Mouse (Mus musculus) adrenal gland, adult 2 months (tissue): ENCODE measurements around the gene Upk3bl. TPM values are rescaled to one million over a fixed set of nuclear protein-coding genes. Genes with fewer than 3 reads are reported as not detected.
A peak's percentile ranks its signal among the peaks of the same experiment; 100 is the strongest.
"Not testable (repeated sequence)": the region's sequence is repeated elsewhere in the genome, so short reads cannot be mapped to it uniquely, and the experiment has no call there.

Experiments
- DNase-seq: peaks from one replicate; pipeline ENCODE4 v3.0.0; 2021
- polyA plus RNA-seq: library from polyadenylated mRNA; depleted of rRNA; stranded (reverse); fragments of >200 nt; gene quantifications from 2 replicates; pipeline ENCODE4 v1.2.3, GENCODE M21; 2012
- total RNA-seq, 2 experiments: library from RNA; stranded (reverse); gene quantifications; 2 replicates each; pipeline ENCODE4 v1.2.3; 2021

Upk3bl gene
- total and polyA plus RNA-seq, 3 experiments = 0.35 TPM; not detected in 2

DNA sequence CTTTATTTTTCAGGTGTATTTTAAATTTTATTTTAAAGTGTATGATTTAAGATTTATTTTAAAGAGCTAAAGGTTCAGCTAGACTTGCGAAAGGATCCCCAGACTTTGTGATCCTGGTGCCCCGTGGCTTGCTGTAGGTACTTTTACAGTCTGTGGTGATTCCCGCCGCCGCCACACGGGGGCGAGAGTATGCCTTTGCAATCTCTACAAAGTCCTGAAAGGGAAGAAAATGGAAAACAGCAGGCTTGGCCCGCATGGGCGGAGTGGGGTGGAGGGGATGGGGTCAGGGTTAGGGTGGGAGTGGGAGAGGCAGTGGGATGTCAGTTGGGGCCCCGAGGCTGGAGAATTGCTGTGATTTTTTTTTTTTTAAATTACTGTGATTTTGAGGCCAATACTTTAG, 8.3 kb upstream of the Upk3bl start:
- peak; percentile 82 for DNase-seq

DNA sequence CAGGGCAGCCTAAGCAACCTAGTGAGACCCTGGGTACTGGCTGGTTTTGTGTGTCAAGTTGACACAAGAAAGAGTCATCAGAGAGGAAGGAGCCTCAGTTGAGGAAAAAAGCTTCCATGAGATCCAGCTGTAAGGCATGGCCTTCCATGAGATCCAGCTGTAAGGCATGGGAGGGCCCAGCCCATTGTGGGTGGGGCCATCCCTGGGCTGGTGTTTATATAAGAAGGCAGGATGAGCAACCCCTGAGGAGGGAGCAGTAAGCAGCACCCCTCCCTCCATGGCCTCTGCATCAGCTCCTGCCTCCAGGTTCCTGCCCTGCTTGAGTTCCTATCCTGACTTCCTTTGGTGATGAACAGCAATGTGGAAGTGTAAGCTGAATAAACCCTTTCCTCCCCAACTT, 5.8 kb upstream of the Upk3bl start:
- DNase-seq = not testable (repeated sequence)

DNA sequence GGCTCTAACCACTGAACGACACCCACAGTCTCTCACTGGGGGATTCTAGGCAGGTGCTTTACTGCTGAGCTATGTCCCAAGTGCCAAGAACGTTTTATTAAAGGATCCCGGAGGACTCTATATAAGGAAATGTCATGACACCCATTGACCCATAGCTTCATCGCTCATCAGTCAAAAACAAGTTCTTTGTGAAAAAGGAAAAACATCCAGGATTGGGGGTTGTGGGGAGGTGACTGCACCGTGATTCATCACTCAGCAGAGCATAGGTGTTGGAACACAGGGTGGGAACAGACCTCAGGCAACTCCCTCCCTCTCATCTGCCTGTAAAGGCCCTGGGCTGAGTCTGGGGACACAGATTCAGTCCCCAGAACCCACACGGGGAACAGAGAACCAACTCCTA, 4.4 kb upstream of the Upk3bl start:
- DNase-seq = peak; percentile 53

DNA sequence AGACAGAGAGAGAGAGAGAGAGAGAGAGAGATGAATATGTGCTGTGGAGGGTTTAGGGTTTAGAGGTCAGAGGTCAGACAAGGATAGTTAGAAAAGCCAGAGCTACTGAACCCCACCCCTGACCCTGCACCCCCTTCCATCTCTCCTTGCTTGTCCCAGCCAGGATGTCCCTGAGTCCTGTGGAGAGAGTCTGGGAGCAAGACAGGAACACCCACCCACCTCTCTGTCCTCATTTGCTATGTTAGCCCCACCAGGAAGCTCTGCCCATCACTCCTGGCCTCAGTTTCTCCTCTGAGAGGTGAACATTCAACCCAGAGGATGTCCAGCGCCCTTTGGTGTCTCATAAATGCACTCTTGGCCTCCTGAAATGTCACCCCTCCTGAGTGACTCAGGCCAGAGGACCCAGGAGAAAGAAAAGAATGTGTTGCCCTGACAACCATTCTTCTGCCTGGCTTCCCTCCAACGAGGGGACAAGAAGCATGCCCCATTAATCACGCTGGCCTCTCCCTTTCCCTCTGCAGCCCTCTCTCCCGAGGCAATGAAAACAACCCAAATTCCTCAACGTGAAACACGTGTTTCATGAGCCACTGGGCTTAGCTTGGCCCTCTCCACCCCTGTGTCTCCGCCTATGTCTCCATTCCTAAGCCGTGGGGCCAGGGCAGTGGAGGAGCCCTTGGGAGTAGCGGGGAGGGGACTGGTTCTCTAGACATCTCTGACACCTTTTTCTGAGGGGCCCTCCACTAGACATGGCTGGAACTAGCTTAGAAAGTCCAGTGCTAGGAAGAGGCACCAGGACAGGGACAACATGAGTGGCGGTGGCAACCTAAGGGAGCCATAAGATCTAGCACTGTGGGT, 2.8 kb upstream of the Upk3bl start:
- DNase-seq = peak; percentile 91

DNA sequence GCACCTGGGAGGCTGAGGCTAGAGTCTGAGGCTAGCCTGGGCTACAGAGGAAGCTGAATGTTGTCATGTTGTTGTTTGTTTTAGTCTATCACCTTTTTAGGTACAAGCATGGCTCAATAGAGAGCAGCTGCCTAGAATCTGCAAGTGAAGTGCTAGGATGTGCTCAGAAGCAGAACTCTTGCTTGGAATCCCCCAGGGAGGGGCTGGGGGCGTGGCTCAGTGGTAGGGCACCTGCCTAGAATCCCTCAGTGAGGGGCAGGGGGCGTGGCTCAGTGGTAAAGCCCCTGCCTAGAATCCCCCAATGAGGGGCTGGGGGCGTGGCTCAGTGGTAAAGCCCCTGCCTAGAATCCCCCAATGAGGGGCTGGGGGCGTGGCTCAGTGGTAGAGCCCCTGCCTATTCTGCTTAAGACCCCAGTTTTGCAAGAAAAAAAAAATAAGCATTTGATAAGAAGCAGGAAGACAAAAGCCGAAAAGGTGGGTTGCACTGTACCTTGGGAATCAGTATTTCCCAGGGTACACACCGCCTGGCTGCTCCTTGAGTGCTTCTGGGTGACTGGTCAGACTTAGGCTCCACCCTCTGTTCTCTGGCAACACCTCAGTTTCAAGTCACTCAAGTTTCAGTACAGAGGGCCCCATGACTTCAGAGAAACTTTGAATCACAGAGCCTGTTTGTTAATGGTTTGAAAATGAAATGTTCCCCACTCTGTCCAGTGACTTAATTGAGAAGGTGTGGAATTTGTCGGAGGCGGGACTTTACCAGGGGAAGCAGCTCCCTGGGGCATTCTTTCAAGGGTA, 1.2 kb upstream of the Upk3bl start:
- DNase-seq = peak; percentile 30

DNA sequence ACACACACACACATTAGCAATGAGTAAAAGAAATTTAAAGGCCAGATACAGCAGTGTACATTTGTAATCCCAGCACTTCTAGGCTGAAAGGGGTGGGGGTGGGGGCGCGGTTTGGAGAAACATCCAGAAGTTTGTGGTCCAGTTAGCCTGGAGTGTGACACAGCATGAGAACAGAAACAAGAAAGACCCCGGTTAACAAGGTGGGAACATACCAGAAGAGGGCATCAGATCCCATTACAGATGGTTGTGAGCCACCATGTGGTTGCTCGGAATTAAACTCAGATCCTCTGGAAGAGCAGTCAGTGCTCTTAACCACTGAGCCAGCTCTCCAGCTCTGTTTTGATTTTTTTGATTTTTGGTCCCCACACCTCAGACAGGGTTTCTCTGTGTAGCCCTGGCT, 1.8 kb downstream of the Upk3bl start:
- DNase-seq = no peak

DNA sequence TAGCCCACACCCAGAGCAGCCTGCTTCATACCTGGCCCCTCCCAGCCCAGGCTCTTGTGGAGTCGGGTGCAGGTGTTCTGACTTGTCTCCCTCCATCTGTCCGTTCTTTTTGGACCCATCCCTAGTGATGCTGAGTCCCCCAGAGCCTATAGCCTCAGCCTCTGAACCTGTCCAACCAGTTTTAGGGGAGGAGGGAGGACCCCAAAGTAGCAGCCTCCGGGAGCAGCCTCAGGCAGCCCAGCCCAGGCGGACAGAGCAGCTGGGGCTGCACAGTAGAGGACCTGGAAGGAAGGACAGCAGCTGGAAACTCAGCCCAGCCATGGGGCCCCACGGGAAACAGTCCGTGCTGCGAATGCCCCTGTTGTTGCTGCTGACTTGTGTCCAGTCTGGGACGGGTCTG, 2.8 kb downstream of the Upk3bl start:
- DNase-seq = no peak

DNA sequence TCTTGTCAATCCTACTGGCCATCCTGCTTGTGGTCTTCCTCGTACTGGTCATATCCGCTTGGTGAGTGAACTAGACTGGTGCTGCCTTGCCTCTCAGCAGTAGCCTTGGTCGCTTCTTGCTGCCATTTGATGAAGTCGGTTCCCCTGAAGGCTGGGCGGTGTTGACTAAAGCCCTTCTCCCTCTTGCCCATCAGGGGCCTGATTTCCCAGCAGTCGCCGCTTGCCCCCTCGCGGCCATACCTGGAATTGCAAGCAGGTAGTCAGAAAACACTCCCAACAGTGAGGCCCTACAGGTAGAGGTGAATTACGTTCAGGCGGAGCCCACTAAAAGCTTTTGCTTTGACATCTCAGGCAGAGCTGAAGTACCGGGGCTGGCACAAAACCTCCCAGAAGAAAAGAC, 7.3 kb downstream of the Upk3bl start:
- DNase-seq = peak; percentile 73

DNA sequence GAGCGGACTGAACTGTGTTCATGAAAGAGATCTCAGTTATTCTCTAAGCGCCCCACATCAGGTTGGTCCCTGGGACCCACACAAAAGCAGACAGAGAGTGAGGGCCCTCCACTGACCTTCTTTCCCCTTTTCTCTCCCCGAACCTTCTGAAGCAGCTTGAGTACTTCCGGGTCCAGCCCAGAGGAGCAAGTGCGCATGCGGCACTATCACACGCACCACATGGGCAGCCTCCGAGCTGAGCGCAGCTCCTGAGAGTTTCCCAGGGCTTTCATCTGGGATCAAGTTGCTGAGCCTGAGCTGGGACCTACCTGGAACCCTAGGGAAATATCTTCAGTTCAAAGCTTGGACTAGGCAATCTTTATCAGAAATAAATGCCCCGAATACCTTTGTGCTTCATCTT, 9.6 kb downstream of the Upk3bl start:
- DNase-seq = no peak

DNA sequence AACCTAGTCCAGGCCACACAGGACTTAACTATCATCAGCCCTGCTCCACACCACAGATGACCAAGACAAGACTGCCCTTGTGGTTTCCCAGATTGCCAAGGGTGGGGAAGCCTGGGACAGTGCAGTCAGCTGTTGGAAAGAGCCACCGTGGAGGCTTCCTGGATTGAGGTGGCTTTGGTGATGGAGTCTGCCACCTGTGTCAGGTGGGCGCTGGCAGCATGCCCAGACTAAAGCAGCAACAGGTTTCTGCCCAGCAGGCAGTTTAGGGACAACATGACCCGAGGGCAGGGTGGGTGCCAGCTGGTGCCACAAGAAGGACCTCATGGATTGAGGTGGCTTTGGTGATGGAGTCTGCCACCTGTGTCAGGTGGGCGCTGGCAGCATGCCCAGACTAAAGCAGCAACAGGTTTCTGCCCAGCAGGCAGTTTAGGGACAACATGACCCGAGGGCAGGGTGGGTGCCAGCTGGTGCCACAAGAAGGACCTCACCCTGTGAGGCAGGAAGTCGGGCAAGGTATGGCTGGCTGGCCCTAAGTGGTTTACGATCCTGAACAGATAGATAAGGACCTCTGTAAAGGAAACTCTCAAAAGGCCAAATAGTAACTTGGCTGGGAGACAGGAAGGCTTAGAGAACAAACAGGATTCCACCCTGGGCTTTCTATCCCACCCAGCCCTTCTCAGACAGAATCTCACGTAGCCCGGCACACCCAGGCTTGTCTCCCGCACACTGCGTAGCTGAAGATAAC, 12.3 kb downstream of the Upk3bl start:
- DNase-seq = not testable (repeated sequence)

DNA sequence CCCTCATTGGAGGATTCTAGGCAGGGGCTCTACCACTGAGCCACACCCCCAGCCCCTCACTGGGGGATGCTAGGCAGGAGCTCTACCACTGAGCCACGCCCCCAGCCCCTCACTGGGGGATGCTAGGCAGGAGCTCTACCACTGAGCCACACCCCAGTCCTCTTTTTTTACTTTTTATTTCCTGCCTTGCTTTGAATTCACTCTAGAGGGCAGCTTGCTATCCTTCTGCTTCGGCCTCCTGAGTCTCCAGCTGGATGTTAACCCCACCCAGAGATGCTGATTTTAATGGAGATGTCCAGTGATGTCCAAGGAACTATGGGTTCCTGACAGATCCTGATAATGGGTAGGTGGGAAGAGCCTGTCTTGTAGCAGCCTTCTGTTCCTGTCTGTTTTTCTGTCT, 15.1 kb downstream of the Upk3bl start:
- DNase-seq = no peak

DNA sequence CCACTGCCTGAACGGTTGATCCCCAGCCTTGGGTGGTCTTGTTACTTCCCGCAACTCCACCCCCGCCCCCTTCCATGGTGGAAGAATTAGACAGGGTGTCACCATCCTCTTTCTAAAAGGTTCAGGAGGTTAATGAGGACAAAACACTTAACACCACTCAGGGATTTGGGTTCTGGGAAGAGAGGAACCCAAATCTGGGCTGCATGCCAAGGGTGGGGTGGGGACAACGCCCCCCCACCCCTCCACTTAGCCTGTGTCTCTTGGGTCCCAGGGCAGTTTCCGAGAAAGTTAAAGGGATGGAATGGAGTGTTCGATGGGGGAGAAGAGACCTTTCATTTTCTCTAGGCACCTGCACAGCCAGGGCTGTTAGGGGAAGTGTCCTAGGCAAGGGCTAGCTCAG, 18.8 kb downstream of the Upk3bl start:
- no peak for DNase-seq

DNA sequence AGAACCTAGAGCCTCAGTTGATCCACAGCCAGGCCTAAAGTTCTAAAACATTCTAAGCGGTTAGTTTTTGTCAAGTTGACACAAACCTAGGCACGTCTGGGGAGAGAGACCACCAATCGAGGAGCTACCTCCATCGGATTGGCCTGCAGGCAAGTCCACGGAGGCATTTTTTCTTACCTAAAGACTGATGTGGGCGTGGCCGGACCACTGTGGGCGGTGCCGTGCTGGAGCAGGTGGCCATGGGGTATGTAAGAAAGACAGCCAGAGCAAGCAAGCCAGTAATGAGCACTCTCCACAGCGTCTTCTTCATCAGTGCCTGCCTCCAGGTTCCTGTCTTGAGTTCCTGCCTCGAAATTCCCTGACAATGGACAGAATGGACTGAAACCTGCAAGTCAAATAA, 19.2 kb downstream of the Upk3bl start:
- DNase-seq = no peak

DNA sequence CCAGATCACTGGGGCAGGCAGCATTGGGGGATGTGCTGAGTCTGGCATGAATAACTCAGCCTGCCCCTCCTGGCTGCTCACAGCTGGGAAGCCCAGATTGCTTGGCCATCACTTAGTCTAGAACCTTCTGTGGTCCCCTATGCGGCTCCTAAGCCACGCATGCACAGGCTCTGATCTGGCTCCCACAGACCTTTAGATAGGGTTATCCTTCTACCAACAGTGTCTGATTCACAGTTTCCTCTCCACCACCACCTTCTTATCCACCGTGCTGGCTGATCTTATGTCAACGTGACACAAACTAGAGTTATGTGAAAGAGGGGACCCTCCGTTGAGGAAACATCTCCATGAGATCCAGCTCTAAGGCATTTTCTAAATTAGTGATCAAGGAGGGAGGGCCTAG, 20.8 kb downstream of the Upk3bl start:
- DNase-seq = no peak

DNA sequence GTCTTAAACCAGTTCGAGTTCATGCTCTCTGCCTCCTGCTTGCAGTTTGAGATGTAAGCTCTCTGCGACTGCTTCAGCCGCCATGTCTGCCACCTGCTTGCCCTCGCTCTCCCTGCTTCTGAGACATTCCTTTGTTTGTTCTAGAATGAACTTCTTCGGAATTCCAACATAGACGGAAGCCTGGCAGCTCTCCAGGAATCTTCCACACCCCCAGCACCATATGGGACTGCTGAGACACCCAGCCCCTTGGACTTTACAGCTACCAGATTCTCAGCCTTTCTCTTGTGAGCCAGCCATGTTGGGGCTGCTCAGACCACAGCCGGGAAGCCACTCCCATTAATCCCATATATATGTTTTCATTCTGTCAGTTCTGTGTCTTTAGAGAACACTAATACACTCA, 22.0 kb downstream of the Upk3bl start:
- DNase-seq = no peak

DNA sequence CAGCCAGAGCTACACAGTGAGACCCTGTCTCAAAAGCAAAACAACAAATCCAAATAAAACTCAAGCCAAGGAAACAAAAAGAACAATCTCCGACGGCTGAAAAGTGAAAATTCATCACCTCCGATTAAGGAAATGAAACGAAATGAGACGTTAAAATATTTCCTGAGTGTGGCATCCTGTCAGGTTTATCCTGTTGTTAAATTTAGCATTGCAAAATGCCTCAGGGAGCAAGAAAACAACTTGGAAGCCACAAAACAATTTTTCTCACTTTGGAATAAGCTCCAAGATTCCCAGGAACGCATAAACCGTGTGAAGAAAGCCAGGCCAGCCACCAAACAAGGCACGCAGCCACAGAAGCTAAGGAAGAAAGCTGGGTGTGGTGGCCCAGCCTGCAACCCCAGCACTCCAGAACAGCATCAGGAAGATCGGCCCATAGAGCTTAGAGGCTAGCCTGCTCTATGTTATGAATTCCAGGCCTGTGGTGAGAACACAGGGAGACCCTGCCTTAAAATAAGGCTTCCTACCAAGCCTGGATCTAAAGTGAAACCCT, 22.8 kb downstream of the Upk3bl start:
- peak; percentile 11 for DNase-seq

DNA sequence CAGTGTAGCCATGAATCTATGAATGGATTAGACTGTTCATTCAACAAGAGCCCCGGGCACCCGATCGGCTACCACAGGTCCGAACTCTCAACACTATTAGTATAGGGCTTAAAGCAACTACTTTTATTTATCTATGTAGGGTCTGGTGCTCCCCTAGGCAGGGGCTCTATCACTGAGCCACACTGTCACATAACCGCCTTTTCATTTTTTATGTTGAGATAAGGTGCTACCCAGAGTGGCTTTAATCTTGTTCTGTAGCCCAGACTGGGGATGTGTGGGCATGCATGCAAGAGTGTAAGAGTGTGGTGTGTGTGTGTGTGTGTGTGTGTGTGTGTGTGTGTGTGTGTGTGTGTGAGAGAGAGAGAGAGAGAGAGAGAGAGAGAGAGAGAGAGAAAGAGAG, 23.8 kb downstream of the Upk3bl start:
- DNase-seq = no peak

DNA sequence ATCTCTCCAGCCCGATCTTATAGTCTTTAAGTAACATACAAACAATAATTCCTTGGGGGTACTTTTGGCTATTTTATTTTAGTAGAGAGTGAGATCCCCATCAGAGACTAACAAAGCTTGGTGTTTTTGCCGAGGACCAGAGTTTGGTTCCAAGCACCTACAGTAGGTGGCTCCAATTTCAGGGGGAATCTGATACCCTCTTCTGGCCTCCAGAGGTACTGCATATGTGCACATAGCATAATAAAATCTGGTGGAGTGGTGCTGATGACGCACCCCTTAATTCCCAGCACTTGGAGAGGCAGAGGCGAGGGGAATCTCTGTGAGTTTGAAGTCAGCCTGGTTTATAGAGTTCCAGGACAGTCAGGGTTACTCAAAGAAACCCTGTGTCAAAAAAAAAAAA, 28.1 kb downstream of the Upk3bl start:
- DNase-seq = no peak

DNA sequence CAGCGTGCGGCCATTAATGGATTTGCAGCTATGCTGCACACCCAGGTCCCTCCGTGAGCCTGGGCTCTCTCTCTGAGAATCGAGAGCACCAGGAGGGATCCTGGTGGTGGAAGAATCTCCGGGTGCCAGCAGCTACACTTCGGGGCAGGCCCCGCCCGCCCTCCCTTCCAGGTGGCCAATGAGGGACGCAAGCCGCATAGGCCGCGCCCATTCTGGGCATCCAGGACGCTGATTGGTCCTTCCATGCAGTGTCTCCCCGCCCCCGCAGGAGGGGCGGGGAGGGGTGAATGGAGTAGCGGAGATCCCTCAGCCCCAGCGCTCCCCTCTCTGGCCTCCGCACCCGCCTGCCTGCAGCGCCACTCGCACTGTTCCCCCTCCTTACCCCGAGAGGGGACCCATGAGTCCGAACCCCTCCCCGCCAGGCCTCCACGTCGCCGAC, 29.4 kb downstream of the Upk3bl start, which contains the start of gene Rasa4:
Gene Rasa4 (plus strand): TSS at position 248 of the 439 bp plus-strand sequence.
- peak; percentile 96 for DNase-seq

DNA sequence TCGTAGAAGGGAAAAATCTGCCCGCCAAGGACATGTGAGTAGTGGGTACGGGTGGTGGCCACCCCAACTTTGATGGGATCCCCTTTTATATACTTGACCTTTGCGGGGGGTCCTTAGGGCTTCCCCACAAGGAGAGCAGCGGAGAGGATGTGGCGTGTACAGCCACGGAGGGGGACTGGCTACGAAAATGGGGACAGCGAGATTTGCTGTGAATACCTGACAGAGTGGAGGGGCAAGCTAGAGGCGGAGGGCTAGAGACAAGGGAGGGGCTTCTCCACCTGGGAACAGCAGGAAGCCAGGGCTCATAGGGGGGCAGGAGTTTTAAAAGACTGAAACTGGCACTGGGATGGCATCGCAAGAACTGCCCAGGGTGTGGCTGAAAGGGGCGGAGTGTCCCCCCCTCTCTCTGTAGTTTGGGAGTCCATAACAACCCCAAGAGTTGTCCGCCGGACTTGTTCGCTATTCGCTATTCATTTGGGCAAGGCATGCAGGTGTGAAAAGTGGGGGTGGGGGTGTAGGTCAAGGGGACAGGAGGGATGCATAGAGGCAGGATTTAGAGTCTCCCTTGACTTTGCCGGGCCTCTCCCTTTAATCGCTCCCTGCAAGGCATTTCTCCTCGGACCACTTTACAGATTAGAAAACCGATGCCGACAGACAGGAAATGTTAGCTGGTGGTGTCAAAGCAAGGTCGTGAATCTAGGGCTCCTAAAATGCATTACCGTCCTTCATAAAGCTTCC, 30.0 kb downstream of the Upk3bl start:
- peak; percentile 55 for DNase-seq

DNA sequence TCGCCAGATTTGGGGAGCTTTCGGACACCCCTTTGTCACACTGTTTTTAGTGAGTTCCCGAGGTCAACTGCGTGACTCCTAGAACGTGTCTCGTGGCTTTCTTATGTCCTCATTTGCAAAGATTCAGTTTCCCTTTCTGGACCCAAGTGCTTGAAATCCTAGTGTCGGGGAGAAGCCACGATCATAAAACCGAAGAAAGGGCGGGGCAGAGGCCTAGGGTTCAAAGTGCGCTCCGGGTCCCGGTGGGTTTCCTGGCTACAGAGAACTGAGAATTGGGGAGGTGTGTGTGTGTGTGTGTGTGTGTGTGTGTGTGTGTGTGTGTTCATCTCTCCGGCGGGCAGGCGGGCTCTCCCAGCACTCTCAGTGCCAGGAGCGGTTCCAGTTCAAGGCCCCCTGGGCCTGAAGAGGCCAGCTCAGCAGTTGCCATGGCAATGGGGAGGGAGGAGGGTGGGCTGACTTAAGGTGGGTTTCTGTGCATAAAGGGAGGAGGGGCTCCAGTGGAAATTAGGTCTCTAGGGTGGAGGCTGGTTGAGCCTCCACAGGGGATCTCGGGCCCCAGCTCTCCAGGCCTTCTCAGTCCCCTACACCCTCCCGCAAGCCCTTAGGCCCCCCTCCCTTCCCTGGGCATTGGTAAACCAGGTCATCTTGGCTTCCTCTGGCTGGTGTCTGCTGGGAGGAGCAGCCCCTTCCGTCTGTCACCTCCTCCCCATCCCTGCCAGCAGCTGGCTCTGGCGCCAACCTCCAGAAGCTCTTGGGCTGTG, 30.8 kb downstream of the Upk3bl start:
- peak; percentile 80 for DNase-seq
